Mouse (Mus musculus) embryonic facial prominence, embryonic 13.5 days (tissue): ENCODE measurements around the gene Cmah. TPM values are rescaled to one million over a fixed set of nuclear protein-coding genes. Genes with fewer than 3 reads are reported as not detected.

Source experiments
- ATAC-seq: fragments of 200-750 bp; cut with Nextera tagmentation; 2 replicates; pipeline ENCODE4 v1.8.0; 2017; ENCODE audit warnings: low read depth; ENCODE audit not compliant: insufficient number of reproducible peaks, insufficient read depth, low FRiP score, low TSS enrichment
- H3K27ac ChIP-seq: fragments of 300-500 bp; sonication (generic); 2 replicates; pipeline ENCODE4 v1.5.1; 2015; ENCODE audit warnings: moderate library complexity, mild to moderate bottlenecking, inconsistent platforms
- H3K27me3 ChIP-seq: fragments of 300-500 bp; sonication (generic); 2 replicates; pipeline ENCODE4 v1.6.1; 2015; ENCODE audit warnings: mild to moderate bottlenecking, inconsistent platforms
- H3K36me3 ChIP-seq: fragments of 300-500 bp; sonication (generic); 2 replicates; pipeline ENCODE4 v1.6.1; 2015; ENCODE audit warnings: mild to moderate bottlenecking, inconsistent platforms
- H3K4me1 ChIP-seq: fragments of 300-500 bp; sonication (generic); 2 replicates; pipeline ENCODE4 v1.6.1; 2015; ENCODE audit warnings: inconsistent platforms
- H3K4me2 ChIP-seq: fragments of 300-500 bp; sonication (generic); 2 replicates; pipeline ENCODE4 v1.6.1; 2015; ENCODE audit warnings: moderate library complexity, mild to moderate bottlenecking, inconsistent platforms
- H3K4me3 ChIP-seq: fragments of 300-500 bp; sonication (generic); 2 replicates; pipeline ENCODE4 v1.5.1; 2015; ENCODE audit warnings: mild to moderate bottlenecking, inconsistent platforms
- H3K9ac ChIP-seq: fragments of 300-500 bp; sonication (generic); 2 replicates; pipeline ENCODE4 v1.6.1; 2015; ENCODE audit warnings: mild to moderate bottlenecking, inconsistent platforms
- H3K9me3 ChIP-seq: fragments of 300-500 bp; sonication (generic); 2 replicates; pipeline ENCODE4 v1.6.1; 2016; ENCODE audit warnings: inconsistent platforms
- WGBS: fragments of 180-500 bp; shearing (Covaris S2); methylation state at CpG from one replicate; pipeline ENCODE4 v1.1.7; 2015; ENCODE audit warnings: mixed read lengths; 5-methylcytosine and 5-hydroxymethylcytosine counted together
- polyA plus RNA-seq: library from polyadenylated mRNA; unstranded; fragments of >200 nt; fragmentation: Nextera tagmentation; extraction: Ambion mirVana; gene quantifications from 2 replicates; pipeline ENCODE4 v1.2.1, GENCODE M21; 2015

The Cmah gene
- polyA plus RNA-seq, 1 experiment from 2014 or later: 0.22 TPM

DNA sequence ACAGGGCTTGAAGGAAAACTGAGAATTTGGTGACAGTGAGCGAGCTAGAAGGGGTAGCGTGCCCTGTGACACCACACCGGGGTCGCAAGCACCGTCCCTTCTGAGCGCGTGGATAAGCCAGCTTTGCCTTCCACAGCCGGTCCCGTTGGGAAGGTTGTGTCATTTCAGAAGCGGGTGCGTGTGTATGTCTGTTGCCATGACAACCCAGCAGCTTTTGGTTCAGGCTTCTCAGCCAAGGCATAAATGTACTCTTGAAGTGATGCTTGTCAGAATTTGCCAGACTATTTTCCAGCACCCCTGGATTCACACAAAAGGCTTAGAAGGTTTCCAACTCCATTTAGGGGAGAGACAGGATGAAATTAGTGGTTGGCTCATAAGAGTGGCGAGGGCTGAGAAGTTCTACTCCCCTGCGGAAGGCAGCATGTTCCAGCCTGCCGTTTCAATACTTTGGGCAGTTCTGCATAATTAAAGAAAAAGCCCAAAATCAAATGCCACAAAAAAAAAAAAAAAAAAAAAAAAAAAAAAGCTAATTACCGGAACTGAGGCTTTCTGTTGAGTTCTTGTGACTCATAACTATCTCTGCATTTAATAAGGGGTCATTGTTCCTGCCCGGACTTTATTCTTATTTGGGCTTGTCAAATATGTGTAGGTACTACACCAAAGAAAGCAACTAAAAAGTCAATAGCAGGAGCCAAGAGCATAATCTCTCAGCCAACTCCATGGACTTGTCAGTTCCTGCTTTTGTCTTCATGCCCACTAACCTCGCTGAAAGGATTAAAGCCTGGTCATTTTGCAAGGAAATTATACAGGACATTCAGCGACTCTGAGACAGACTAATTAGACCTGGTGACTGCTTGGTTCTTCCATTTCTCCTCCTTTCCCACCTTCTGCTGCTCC, 194.5 kb downstream of the Cmah start:
- no peaks in the 10 kb centered on the region for H3K27me3 ChIP-seq
- peak overlapping the region; percentile 22; the same call in 1 of the 2 replicates for H3K4me2 ChIP-seq
- H3K9me3 ChIP-seq: no peaks in the 10 kb centered on the region
- WGBS: 57% methylated on average over 18 of the region's 18 CpGs
- no peak for ATAC-seq
- no peak overlapping the region for H3K4me3 ChIP-seq
- no peak overlapping the region for H3K27ac ChIP-seq
- H3K9ac ChIP-seq: no peak overlapping the region
- peaks cover 12% of the 10 kb centered on the region; the same call in 1 of the 2 replicates for H3K4me1 ChIP-seq
- H3K36me3 ChIP-seq: no peaks in the 10 kb centered on the region

DNA sequence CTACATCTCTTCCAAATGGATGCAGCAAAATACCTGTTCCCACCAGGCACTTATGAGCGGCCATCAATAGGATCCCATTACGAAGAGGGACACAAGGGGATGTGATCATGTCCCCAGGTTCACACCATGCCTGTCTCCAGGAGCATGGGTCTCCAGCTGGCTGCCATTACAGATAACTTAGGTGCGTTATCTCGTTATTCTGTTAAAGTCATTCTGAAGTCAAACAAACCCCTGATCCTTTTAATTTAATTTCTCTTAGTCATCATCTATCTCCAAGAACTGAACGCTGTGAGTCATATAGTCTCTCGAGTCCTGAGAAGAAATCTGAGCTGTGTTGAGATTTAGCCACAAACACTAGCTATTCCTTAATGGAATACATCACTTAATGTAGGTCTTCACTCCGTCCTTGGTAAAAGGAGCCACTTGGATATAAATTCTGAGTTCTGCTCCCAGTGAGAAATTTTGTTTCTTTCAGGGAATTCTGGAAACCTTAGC, 195.2 kb downstream of the Cmah start:
- Histone ChIP-seq H3K27me3 (no peaks in the 10 kb centered on the region), H3K4me1 (peaks cover 12% of the 10 kb centered on the region; the same call in 1 of the 2 replicates), H3K9ac (no peak overlapping the region), H3K4me2 (no peak overlapping the region), H3K4me3 (no peak overlapping the region), H3K27ac (no peak overlapping the region), H3K36me3 (no peaks in the 10 kb centered on the region), H3K9me3 (no peaks in the 10 kb centered on the region)
- no peak for ATAC-seq
- WGBS: 64% methylated on average over 7 of the region's 7 CpGs

DNA sequence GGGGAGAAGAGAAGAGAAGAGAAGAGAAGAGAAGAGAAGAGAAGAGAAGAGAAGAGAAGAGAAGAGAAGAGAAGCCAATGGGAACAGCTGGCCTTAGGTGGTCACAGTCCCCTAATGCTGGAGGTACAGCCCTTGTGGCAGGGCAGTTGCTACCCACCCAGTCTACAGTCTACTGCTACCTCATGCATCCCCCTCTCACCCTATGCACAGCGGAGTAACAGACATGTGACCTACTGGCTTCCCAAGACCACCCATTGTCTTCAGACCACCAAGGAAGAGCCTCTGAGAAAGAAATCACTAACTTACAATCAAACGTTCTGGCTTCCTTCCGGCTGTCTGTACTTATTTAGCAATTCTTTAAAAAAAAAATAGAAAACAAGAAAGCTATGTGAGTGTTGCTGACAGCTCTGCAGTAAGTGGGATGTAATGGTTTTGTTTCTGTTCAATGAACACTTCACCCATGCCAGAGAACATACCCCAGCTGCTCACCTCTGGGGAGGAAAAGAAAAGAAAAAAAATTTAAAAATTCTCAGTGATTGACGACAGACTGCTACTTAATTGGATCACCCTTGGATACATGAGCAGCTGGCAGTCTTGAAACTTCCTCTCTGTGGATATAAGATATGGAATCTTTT, 196.5 kb downstream of the Cmah start:
- Histone ChIP-seq H3K9ac (no peak overlapping the region), H3K27ac (no peak overlapping the region), H3K4me1 (peaks cover 12% of the 10 kb centered on the region; the same call in 1 of the 2 replicates), H3K36me3 (no peaks in the 10 kb centered on the region), H3K9me3 (no peaks in the 10 kb centered on the region), H3K27me3 (no peaks in the 10 kb centered on the region), H3K4me3 (no peak overlapping the region), H3K4me2 (no peak overlapping the region)
- 47% methylated on average over 4 of the region's 4 CpGs for WGBS
- no peak for ATAC-seq

DNA sequence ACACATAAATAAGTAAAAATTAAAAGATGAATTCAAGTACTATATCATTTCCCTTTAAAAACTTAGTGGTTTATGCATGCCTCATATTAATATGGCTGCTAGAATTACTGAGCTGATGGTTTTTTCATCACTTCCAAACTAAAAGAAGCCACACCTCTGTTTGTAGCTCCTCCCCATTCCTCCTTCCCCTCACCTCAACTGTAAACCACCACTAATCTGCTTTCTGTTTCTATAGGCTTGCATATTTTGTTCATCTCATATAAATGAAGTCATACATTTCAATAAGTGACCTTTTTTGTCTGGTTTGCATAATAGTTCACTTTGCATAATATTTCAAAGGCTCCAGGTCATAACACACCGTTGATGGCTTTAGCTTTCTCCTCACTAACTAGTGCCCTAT, 197.3 kb downstream of the Cmah start:
- H3K27me3 ChIP-seq: no peaks in the 10 kb centered on the region
- no peaks in the 10 kb centered on the region for H3K9me3 ChIP-seq
- WGBS: 73% methylated on average over 1 of the region's 1 CpGs
- ATAC-seq: no peak
- H3K36me3 ChIP-seq: no peaks in the 10 kb centered on the region
- no peak overlapping the region for H3K27ac ChIP-seq
- H3K4me3 ChIP-seq: no peak overlapping the region
- no peak overlapping the region for H3K4me2 ChIP-seq
- no peak overlapping the region for H3K9ac ChIP-seq
- H3K4me1 ChIP-seq: peaks cover 12% of the 10 kb centered on the region; the same call in 1 of the 2 replicates

DNA sequence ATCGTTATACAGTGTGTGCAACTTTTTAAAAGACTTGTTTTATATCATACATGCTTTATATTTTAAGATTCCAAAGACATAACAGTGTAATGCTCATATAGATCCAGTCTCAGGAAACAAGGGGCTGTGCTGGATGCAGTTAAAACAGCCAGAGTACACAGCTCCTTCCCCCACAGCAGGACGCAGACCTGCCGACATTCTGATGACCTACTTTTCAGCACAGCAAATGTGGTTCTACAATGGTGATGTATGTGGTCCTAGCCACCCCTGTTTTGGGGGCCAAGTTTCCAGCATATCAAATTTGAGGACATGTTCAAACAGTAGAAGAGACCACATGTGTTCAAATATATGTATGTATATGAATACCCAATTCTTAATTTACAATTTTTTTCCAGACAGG, 198.3 kb downstream of the Cmah start:
- Histone ChIP-seq H3K4me1 (peaks cover 12% of the 10 kb centered on the region; the same call in 1 of the 2 replicates), H3K9ac (no peak overlapping the region)
- WGBS: 71% methylated on average over 3 of the region's 3 CpGs

DNA sequence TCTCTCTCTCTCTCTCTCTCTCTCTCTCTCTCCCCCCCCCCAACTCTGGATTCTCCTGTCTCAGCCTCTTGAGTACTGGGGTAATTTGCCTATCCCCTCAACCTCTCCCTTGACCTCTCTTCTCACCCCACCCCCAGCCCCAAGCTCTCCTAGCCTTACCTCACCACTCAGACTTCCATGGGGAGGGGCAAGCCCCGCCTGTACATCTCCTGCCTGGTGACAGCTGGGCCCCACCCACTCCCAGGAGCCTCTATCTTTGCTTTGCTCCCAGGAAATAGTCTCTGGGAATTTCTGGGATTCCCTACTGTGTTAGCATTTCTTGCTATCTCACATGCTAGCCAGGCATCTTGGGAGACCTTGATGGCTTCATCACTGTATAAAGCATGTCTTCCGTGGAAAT, 199.7 kb downstream of the Cmah start:
- WGBS: 64% methylated on average over 2 of the region's 2 CpGs
- H3K36me3 ChIP-seq: no peaks in the 10 kb centered on the region
- ATAC-seq: no peak

More for the DNA sequence above, 198.3 kb downstream of the Cmah start:
- no peaks in the 10 kb centered on the region for H3K27me3 ChIP-seq
- H3K4me3 ChIP-seq: no peak overlapping the region
- H3K9me3 ChIP-seq: no peaks in the 10 kb centered on the region
- no peak for ATAC-seq
- H3K36me3 ChIP-seq: no peaks in the 10 kb centered on the region
- no peak overlapping the region for H3K27ac ChIP-seq
- no peak overlapping the region for H3K4me2 ChIP-seq

More for the DNA sequence above, 199.7 kb downstream of the Cmah start:
- Histone ChIP-seq H3K4me1 (peaks cover 4% of the 10 kb centered on the region; the same call in 1 of the 2 replicates), H3K4me3 (no peak overlapping the region), H3K27ac (no peak overlapping the region), H3K4me2 (no peak overlapping the region), H3K27me3 (no peaks in the 10 kb centered on the region), H3K9ac (no peak overlapping the region), H3K9me3 (no peaks in the 10 kb centered on the region)

Other genes with a start within 250 kb of the Cmah start
- gene Carmil1, start 46.6 kb upstream of the Cmah start, polyA plus RNA-seq: 47.5 and 50.0 TPM in 2 replicates